Mouse (Mus musculus) myocyte (in vitro differentiated cells): ENCODE measurements around the gene Hp. TPM values are rescaled to one million over a fixed set of nuclear protein-coding genes. Genes with fewer than 3 reads are reported as not detected.

Experiments
- H3K27me3 ChIP-seq: one replicate; pipeline ENCODE4 v1.6.1; 2011; ENCODE audit not compliant: control insufficient read depth, insufficient read depth, insufficient read length
- H3K36me3 ChIP-seq: one replicate; pipeline ENCODE4 v1.6.1; 2011; ENCODE audit not compliant: control insufficient read depth, insufficient read depth
- H3K4me2 ChIP-seq: one replicate; pipeline ENCODE4 v1.6.1; 2011; ENCODE audit warnings: low read depth, control low read depth
- H3K4me3 ChIP-seq: one replicate; pipeline ENCODE4 v1.5.1; 2011; ENCODE audit warnings: mild to moderate bottlenecking, control low read depth, moderate library complexity
- H3K79me2 ChIP-seq: one replicate; pipeline ENCODE4 v1.6.1; 2011; ENCODE audit not compliant: control insufficient read depth, insufficient read depth
- H3ac ChIP-seq: one replicate; pipeline ENCODE4 v1.6.1; 2011; ENCODE audit not compliant: control insufficient read depth, insufficient read length
- CEBPB ChIP-seq: IDR thresholded peaks from 2 replicates; pipeline ENCODE4 v1.6.1; 2011; ENCODE audit warnings: mild to moderate bottlenecking, moderate library complexity; ENCODE audit not compliant: poor library complexity, insufficient read depth, severe bottlenecking
- E2F4 ChIP-seq: IDR thresholded peaks from one replicate; pipeline ENCODE4 v1.6.1; 2011; ENCODE audit warnings: mild to moderate bottlenecking, control low read depth, moderate library complexity; ENCODE audit not compliant: insufficient read depth
- MAX ChIP-seq: IDR thresholded peaks from one replicate; pipeline ENCODE4 v1.6.1; 2011; ENCODE audit warnings: low read depth, mild to moderate bottlenecking, control low read depth
- MYOD1 ChIP-seq, 3 experiments: IDR thresholded peaks; one replicate each; pipeline ENCODE4 v1.6.1; 2011; ENCODE audit warnings: control low read depth in 2 of 3, low read depth in 2 of 3, mild to moderate bottlenecking in 2 of 3, moderate library complexity in 1 of 3; ENCODE audit not compliant: insufficient read length in 2 of 3, control insufficient read depth in 1 of 3
- MYOG ChIP-seq, 3 experiments: IDR thresholded peaks; one replicate each; pipeline ENCODE4 v1.6.1; 2011; ENCODE audit warnings: control low read depth in 2 of 3, low read depth in 2 of 3, mild to moderate bottlenecking in 2 of 3; ENCODE audit not compliant: insufficient read length in 2 of 3, control insufficient read depth in 1 of 3, insufficient read depth in 1 of 3
- POLR2A ChIP-seq: IDR thresholded peaks from one replicate; pipeline ENCODE4 v1.6.1; 2011; ENCODE audit warnings: low read depth, mild to moderate bottlenecking, control low read depth, moderate library complexity; ENCODE audit not compliant: insufficient read length
- POLR2AphosphoS2 ChIP-seq: IDR thresholded peaks from one replicate; pipeline ENCODE4 v1.6.1; 2011; ENCODE audit warnings: low read depth, control low read depth; ENCODE audit not compliant: insufficient read length
- REST ChIP-seq: IDR thresholded peaks from one replicate; pipeline ENCODE4 v1.6.1; 2011; ENCODE audit warnings: mild to moderate bottlenecking, control low read depth, moderate library complexity; ENCODE audit not compliant: insufficient read depth, insufficient read length
- SRF ChIP-seq: IDR thresholded peaks from one replicate; pipeline ENCODE4 v1.6.1; 2011; ENCODE audit warnings: low read depth; ENCODE audit not compliant: control insufficient read depth, insufficient read length
- TCF12 ChIP-seq: IDR thresholded peaks from one replicate; pipeline ENCODE4 v1.6.1; 2011; ENCODE audit warnings: mild to moderate bottlenecking, control low read depth; ENCODE audit not compliant: poor library complexity, insufficient read depth, severe bottlenecking
- TCF3 ChIP-seq: IDR thresholded peaks from one replicate; pipeline ENCODE4 v1.6.1; 2011; ENCODE audit warnings: low read depth, control low read depth; ENCODE audit not compliant: insufficient read length
- USF1 ChIP-seq: IDR thresholded peaks from one replicate; pipeline ENCODE4 v1.6.1; 2011; ENCODE audit warnings: low read depth, mild to moderate bottlenecking, control low read depth, moderate library complexity
- polyA plus RNA-seq: library from polyadenylated mRNA; unstranded; fragments of >200 nt; fragmentation: generic; extraction: Trizol; gene quantifications from one replicate; pipeline ENCODE4 v1.2.1, GENCODE M21; 2012; ENCODE audit warnings: missing spikeins

The Hp gene
- polyA plus RNA-seq, 1 experiment = not detected

GRCm38 (mm10) chr8:109593117-109593788, 14.3 kb upstream of the Hp start:
- TF ChIP-seq SRF (no peak), REST (no peak), POLR2A (no peak), POLR2AphosphoS2 (no peak), TCF12 (no peak), MAX (no peak), MYOD1 (IDR thresholded peaks at IDR 0.05; ENCODE audit: control insufficient read depth in 1 of 3, insufficient read length in 2 of 3, low read depth in 2 of 3) (no peak), USF1 (no peak), E2F4 (no peak), CEBPB (no peak), MYOG (IDR thresholded peaks at IDR 0.05; ENCODE audit: control insufficient read depth in 1 of 3, insufficient read depth in 1 of 3, insufficient read length in 2 of 3, low read depth in 2 of 3) (no peak), TCF3 (no peak)

GRCm38 (mm10) chr8:109592164-109592563, 13.2 kb upstream of the Hp start:
- Histone ChIP-seq H3K79me2 (no peaks in the 10 kb centered on the region), H3K27me3 (no peaks in the 10 kb centered on the region), H3ac (no peak overlapping the region), H3K4me2 (no peak overlapping the region), H3K4me3 (no peak overlapping the region), H3K36me3 (peaks cover 3% of the 10 kb centered on the region)
- no peak for TF ChIP-seq E2F4
- TF ChIP-seq POLR2AphosphoS2 = no peak
- no peak for TF ChIP-seq SRF
- TF ChIP-seq TCF12 = no peak
- TF ChIP-seq MYOD1 (IDR thresholded peaks at IDR 0.05; ENCODE audit: control insufficient read depth in 1 of 3, insufficient read length in 2 of 3, low read depth in 2 of 3) = no peak
- no peak for TF ChIP-seq REST

More at GRCm38 (mm10) chr8:109593117-109593788, 14.3 kb upstream of the Hp start:
- peaks cover 3% of the 10 kb centered on the region for H3K36me3 ChIP-seq
- H3K4me2 ChIP-seq = no peak overlapping the region
- no peaks in the 10 kb centered on the region for H3K27me3 ChIP-seq
- H3K79me2 ChIP-seq = no peaks in the 10 kb centered on the region
- no peak overlapping the region for H3K4me3 ChIP-seq
- H3ac ChIP-seq = no peak overlapping the region

- no peak overlapping the region for H3ac ChIP-seq
- no peak overlapping the region for H3K4me2 ChIP-seq
- H3K79me2 ChIP-seq = no peaks in the 10 kb centered on the region
- H3K4me3 ChIP-seq = no peak overlapping the region
- H3K36me3 ChIP-seq = peaks cover 3% of the 10 kb centered on the region
- no peaks in the 10 kb centered on the region for H3K27me3 ChIP-seq
- TF ChIP-seq REST (no peak), USF1 (no peak), MYOD1 (IDR thresholded peaks at IDR 0.05; ENCODE audit: control insufficient read depth in 1 of 3, insufficient read length in 2 of 3, low read depth in 2 of 3) (no peak), MYOG (IDR thresholded peaks at IDR 0.05; ENCODE audit: control insufficient read depth in 1 of 3, insufficient read depth in 1 of 3, insufficient read length in 2 of 3, low read depth in 2 of 3) (no peak)
Observed at GRCm38 (mm10) chr8:109591367-109591766, 12.4 kb upstream of the Hp start.

GRCm38 (mm10) chr8:109590901-109591300, 11.9 kb upstream of the Hp start:
- TF ChIP-seq TCF12 (no peak), USF1 (no peak), MYOD1 (IDR thresholded peaks at IDR 0.05; ENCODE audit: control insufficient read depth in 1 of 3, insufficient read length in 2 of 3, low read depth in 2 of 3) (no peak), TCF3 (no peak), MAX (no peak), POLR2A (no peak), E2F4 (no peak), SRF (no peak), REST (no peak), MYOG (IDR thresholded peaks at IDR 0.05; ENCODE audit: control insufficient read depth in 1 of 3, insufficient read depth in 1 of 3, insufficient read length in 2 of 3, low read depth in 2 of 3) (no peak), POLR2AphosphoS2 (no peak), CEBPB (no peak)
- Histone ChIP-seq H3K4me2 (no peak overlapping the region), H3ac (no peak overlapping the region), H3K36me3 (peaks cover 3% of the 10 kb centered on the region), H3K27me3 (no peaks in the 10 kb centered on the region), H3K79me2 (no peaks in the 10 kb centered on the region), H3K4me3 (no peak overlapping the region)

- no peak for TF ChIP-seq USF1
- TF ChIP-seq POLR2AphosphoS2 = no peak
- no peak for TF ChIP-seq SRF
- TF ChIP-seq POLR2A = no peak
- TF ChIP-seq REST = no peak
- TF ChIP-seq MYOG (IDR thresholded peaks at IDR 0.05; ENCODE audit: control insufficient read depth in 1 of 3, insufficient read depth in 1 of 3, insufficient read length in 2 of 3, low read depth in 2 of 3) = no peak
- TF ChIP-seq MYOD1 (IDR thresholded peaks at IDR 0.05; ENCODE audit: control insufficient read depth in 1 of 3, insufficient read length in 2 of 3, low read depth in 2 of 3) = no peak
- TF ChIP-seq MAX = no peak
- peaks cover 21% of the 10 kb centered on the region for H3K27me3 ChIP-seq
- H3K36me3 ChIP-seq = no peaks in the 10 kb centered on the region
- H3K4me3 ChIP-seq = no peak overlapping the region
- H3K79me2 ChIP-seq = no peaks in the 10 kb centered on the region
- no peak overlapping the region for H3ac ChIP-seq
- no peak overlapping the region for H3K4me2 ChIP-seq
Observed at GRCm38 (mm10) chr8:109586972-109587504, 8.1 kb upstream of the Hp start.
